Mouse (Mus musculus): ENCODE data around the gene Gm20388. TPM values are rescaled to one million over a fixed set of nuclear protein-coding genes. Genes with fewer than 3 reads are reported as not detected.

The Gm20388 gene
- polyA plus RNA-seq, 1 experiment from 2014 or later, result not detected

- Histone ChIP-seq H3K9me3 (ENCODE audit: control insufficient read depth, low read length) (no peaks in the 10 kb centered on the region), H3K4me3 (ENCODE audit: low read length) (no peak overlapping the region), H3K9ac (ENCODE audit: low read length) (no peak overlapping the region), H3K27ac (ENCODE audit: low read length) (no peak overlapping the region), H3K4me1 (replicated peaks; ENCODE audit: control insufficient read depth, insufficient read depth, low read length) (peaks cover 14% of the 10 kb centered on the region), H3K4me2 (ENCODE audit: low read depth, low read length) (no peak overlapping the region), H3K27me3 (ENCODE audit: control insufficient read depth, insufficient read depth, low read depth, low read length) (no peaks in the 10 kb centered on the region), H3K36me3 (ENCODE audit: control insufficient read depth, insufficient read depth, low read length) (no peaks in the 10 kb centered on the region)
- no peak for ATAC-seq (ENCODE audit: low read depth)
- 43% methylated on average over 5 of the region's 5 CpGs for WGBS
These were observed 3786.7 kb downstream of the Gm20388 start for GRCm38 (mm10) chr8:123697329-123697728.

GRCm38 (mm10) chr8:123700399-123701070 lies 3789.9 kb downstream of the Gm20388 start:
- Histone ChIP-seq H3K36me3 (ENCODE audit: control insufficient read depth, insufficient read depth, low read length) (no peaks in the 10 kb centered on the region), H3K9me3 (ENCODE audit: control insufficient read depth, low read length) (no peaks in the 10 kb centered on the region), H3K9ac (ENCODE audit: low read length) (no peak overlapping the region), H3K27ac (ENCODE audit: low read length) (no peak overlapping the region), H3K4me2 (ENCODE audit: low read depth, low read length) (no peak overlapping the region), H3K4me1 (replicated peaks; ENCODE audit: control insufficient read depth, insufficient read depth, low read length) (peaks cover 14% of the 10 kb centered on the region), H3K4me3 (ENCODE audit: low read length) (no peak overlapping the region), H3K27me3 (ENCODE audit: control insufficient read depth, insufficient read depth, low read depth, low read length) (no peaks in the 10 kb centered on the region)
- 42% methylated on average over 12 of the region's 12 CpGs for WGBS
- ATAC-seq (ENCODE audit: low read depth), result 0 out of 2 replicates have a peak, but pooled peaks have one; percentile 17

- Histone ChIP-seq H3K4me1 (replicated peaks; ENCODE audit: control insufficient read depth, insufficient read depth, low read length) (peaks cover 14% of the 10 kb centered on the region), H3K9me3 (ENCODE audit: control insufficient read depth, low read length) (no peaks in the 10 kb centered on the region), H3K36me3 (ENCODE audit: control insufficient read depth, insufficient read depth, low read length) (no peaks in the 10 kb centered on the region), H3K4me3 (ENCODE audit: low read length) (no peak overlapping the region), H3K9ac (ENCODE audit: low read length) (no peak overlapping the region; the same call in 1 of the 2 replicates), H3K27me3 (ENCODE audit: control insufficient read depth, insufficient read depth, low read depth, low read length) (no peaks in the 10 kb centered on the region), H3K27ac (ENCODE audit: low read length) (peak overlapping the region; percentile 80), H3K4me2 (ENCODE audit: low read depth, low read length) (no peak overlapping the region)
- 20% methylated on average over 15 of the region's 15 CpGs for WGBS
- ATAC-seq (ENCODE audit: low read depth), result peak; percentile 77
These were observed 3791.4 kb downstream of the Gm20388 start for GRCm38 (mm10) chr8:123701952-123702587.

- no peak for ATAC-seq (ENCODE audit: low read depth)
- Histone ChIP-seq H3K4me1 (replicated peaks; ENCODE audit: control insufficient read depth, insufficient read depth, low read length) (peaks cover 17% of the 10 kb centered on the region), H3K9me3 (ENCODE audit: control insufficient read depth, low read length) (no peaks in the 10 kb centered on the region), H3K4me3 (ENCODE audit: low read length) (no peak overlapping the region), H3K36me3 (ENCODE audit: control insufficient read depth, insufficient read depth, low read length) (no peaks in the 10 kb centered on the region), H3K9ac (ENCODE audit: low read length) (no peak overlapping the region), H3K27me3 (ENCODE audit: control insufficient read depth, insufficient read depth, low read depth, low read length) (no peaks in the 10 kb centered on the region), H3K27ac (ENCODE audit: low read length) (no peak overlapping the region), H3K4me2 (ENCODE audit: low read depth, low read length) (no peak overlapping the region)
- WGBS, result 46% methylated on average over 5 of the region's 5 CpGs
These were observed 3794.7 kb downstream of the Gm20388 start for GRCm38 (mm10) chr8:123705376-123705775.

- H3K27ac ChIP-seq (ENCODE audit: low read length), result no peak overlapping the region
- H3K4me2 ChIP-seq (ENCODE audit: low read depth, low read length), result no peak overlapping the region
- no peaks in the 10 kb centered on the region for H3K27me3 ChIP-seq (ENCODE audit: control insufficient read depth, insufficient read depth, low read depth, low read length)
- ATAC-seq (ENCODE audit: low read depth), result no peak
- 80% methylated on average over 16 of the region's 16 CpGs for WGBS
- H3K4me1 ChIP-seq (replicated peaks; ENCODE audit: control insufficient read depth, insufficient read depth, low read length), result peaks cover 6% of the 10 kb centered on the region
- H3K9me3 ChIP-seq (ENCODE audit: control insufficient read depth, low read length), result no peaks in the 10 kb centered on the region
- H3K36me3 ChIP-seq (ENCODE audit: control insufficient read depth, insufficient read depth, low read length), result no peaks in the 10 kb centered on the region
- H3K9ac ChIP-seq (ENCODE audit: low read length), result no peak overlapping the region
- no peak overlapping the region for H3K4me3 ChIP-seq (ENCODE audit: low read length)
These were observed 3796.5 kb downstream of the Gm20388 start for GRCm38 (mm10) chr8:123707137-123707536.

- H3K4me3 ChIP-seq (ENCODE audit: low read length), result no peak overlapping the region
- H3K36me3 ChIP-seq (ENCODE audit: control insufficient read depth, insufficient read depth, low read length), result no peaks in the 10 kb centered on the region
- WGBS, result 53% methylated on average over 8 of the region's 8 CpGs
- peaks cover 6% of the 10 kb centered on the region; the same call in 1 of the 2 replicates for H3K4me1 ChIP-seq (replicated peaks; ENCODE audit: control insufficient read depth, insufficient read depth, low read length)
- ATAC-seq (ENCODE audit: low read depth), result no peak
- H3K4me2 ChIP-seq (ENCODE audit: low read depth, low read length), result no peak overlapping the region
- H3K9ac ChIP-seq (ENCODE audit: low read length), result no peak overlapping the region
- H3K27me3 ChIP-seq (ENCODE audit: control insufficient read depth, insufficient read depth, low read depth, low read length), result no peaks in the 10 kb centered on the region
- H3K9me3 ChIP-seq (ENCODE audit: control insufficient read depth, low read length), result no peaks in the 10 kb centered on the region
- H3K27ac ChIP-seq (ENCODE audit: low read length), result no peak overlapping the region
These were observed 3798.1 kb downstream of the Gm20388 start for GRCm38 (mm10) chr8:123708729-123709128.

- H3K4me2 ChIP-seq (ENCODE audit: low read depth, low read length), result no peak overlapping the region
- H3K36me3 ChIP-seq (ENCODE audit: control insufficient read depth, insufficient read depth, low read length), result no peaks in the 10 kb centered on the region
- H3K4me1 ChIP-seq (replicated peaks; ENCODE audit: control insufficient read depth, insufficient read depth, low read length), result peaks cover 12% of the 10 kb centered on the region
- no peak overlapping the region for H3K9ac ChIP-seq (ENCODE audit: low read length)
- H3K27me3 ChIP-seq (ENCODE audit: control insufficient read depth, insufficient read depth, low read depth, low read length), result no peaks in the 10 kb centered on the region
- 85% methylated on average over 5 of the region's 5 CpGs for WGBS
- H3K9me3 ChIP-seq (ENCODE audit: control insufficient read depth, low read length), result no peaks in the 10 kb centered on the region
- H3K4me3 ChIP-seq (ENCODE audit: low read length), result no peak overlapping the region
- no peak for ATAC-seq (ENCODE audit: low read depth)
- no peak overlapping the region for H3K27ac ChIP-seq (ENCODE audit: low read length)
These were observed 3799.7 kb downstream of the Gm20388 start for GRCm38 (mm10) chr8:123710335-123710734.

- Histone ChIP-seq H3K9ac (ENCODE audit: low read length) (no peak overlapping the region), H3K4me3 (ENCODE audit: low read length) (no peak overlapping the region), H3K4me1 (replicated peaks; ENCODE audit: control insufficient read depth, insufficient read depth, low read length) (peaks cover 28% of the 10 kb centered on the region), H3K27me3 (ENCODE audit: control insufficient read depth, insufficient read depth, low read depth, low read length) (no peaks in the 10 kb centered on the region), H3K4me2 (ENCODE audit: low read depth, low read length) (no peak overlapping the region), H3K36me3 (ENCODE audit: control insufficient read depth, insufficient read depth, low read length) (no peaks in the 10 kb centered on the region), H3K27ac (ENCODE audit: low read length) (peak overlapping the region; percentile 16; the same call in 1 of the 2 replicates), H3K9me3 (ENCODE audit: control insufficient read depth, low read length) (no peaks in the 10 kb centered on the region)
- WGBS, result 81% methylated on average over 5 of the region's 5 CpGs
- ATAC-seq (ENCODE audit: low read depth), result no peak
These were observed 3803.8 kb downstream of the Gm20388 start for GRCm38 (mm10) chr8:123714451-123714850.

- Histone ChIP-seq H3K36me3 (ENCODE audit: control insufficient read depth, insufficient read depth, low read length) (no peaks in the 10 kb centered on the region), H3K27me3 (ENCODE audit: control insufficient read depth, insufficient read depth, low read depth, low read length) (no peaks in the 10 kb centered on the region), H3K4me1 (replicated peaks; ENCODE audit: control insufficient read depth, insufficient read depth, low read length) (peaks cover 22% of the 10 kb centered on the region), H3K27ac (ENCODE audit: low read length) (peak overlapping the region; percentile 38; the same call in 1 of the 2 replicates), H3K9ac (ENCODE audit: low read length) (0 out of 2 replicates have a peak overlapping the region, but pooled peaks have one; percentile 8), H3K4me2 (ENCODE audit: low read depth, low read length) (no peak overlapping the region), H3K9me3 (ENCODE audit: control insufficient read depth, low read length) (no peaks in the 10 kb centered on the region), H3K4me3 (ENCODE audit: low read length) (no peak overlapping the region)
- peak; percentile 70 for ATAC-seq (ENCODE audit: low read depth)
- WGBS, result 55% methylated on average over 13 of the region's 13 CpGs
These were observed 3805.4 kb downstream of the Gm20388 start for GRCm38 (mm10) chr8:123715916-123716592.
